Mouse (Mus musculus) liver, embryonic 14.5 days (tissue): ENCODE results near the gene Paqr4.

Experiments used
- CTCF ChIP-seq: IDR thresholded peaks from 2 replicates; pipeline ENCODE4 v1.5.1; 2016; ENCODE audit warnings: antibody characterized with exemption, low read depth, control low read depth
- EP300 ChIP-seq: IDR thresholded peaks from 2 replicates; pipeline ENCODE4 v1.6.1; 2016; ENCODE audit warnings: antibody characterized with exemption, low read depth

DNA sequence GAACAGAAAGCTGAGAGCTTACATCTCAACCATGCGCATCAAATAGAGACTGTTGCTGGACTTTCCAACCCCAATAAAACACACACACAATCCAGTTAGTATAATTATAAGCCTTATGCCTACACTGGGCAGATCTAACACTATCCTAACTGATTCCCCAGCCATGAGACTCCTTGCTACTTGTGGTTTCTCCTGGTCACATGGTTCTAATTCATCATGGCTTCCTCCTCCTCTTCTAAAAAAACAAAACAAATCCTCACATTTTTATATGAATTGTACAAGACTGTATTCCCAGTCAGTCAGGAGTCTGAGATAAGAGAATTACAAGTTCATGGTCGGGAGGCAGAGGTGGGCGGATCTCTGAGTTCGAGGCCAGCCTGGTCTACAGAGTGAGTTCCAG, 48.3 kb upstream of the Paqr4 start:
- no peak for TF ChIP-seq CTCF
- no peak for TF ChIP-seq EP300
